Mouse (Mus musculus) neural tube, embryonic 13.5 days (tissue): Measurements from ENCODE around the gene Mapk8ip1. TPM values are rescaled to one million over a fixed set of nuclear protein-coding genes. Genes with fewer than 3 reads are reported as not detected.

Source experiments
- ATAC-seq: fragments of 200-750 bp; cut with Nextera tagmentation; 2 replicates; pipeline ENCODE4 v1.8.0; 2017; ENCODE audit warnings: low read depth, mild to moderate bottlenecking, moderate TSS enrichment, moderate library complexity
- H3K27ac ChIP-seq: fragments of 300-500 bp; sonication (generic); replicated peaks from 2 replicates; pipeline ENCODE4 v1.5.1; 2015; ENCODE audit warnings: moderate library complexity, mild to moderate bottlenecking, inconsistent platforms
- H3K27me3 ChIP-seq: fragments of 300-500 bp; sonication (generic); 2 replicates; pipeline ENCODE4 v1.6.1; 2015; ENCODE audit warnings: mild to moderate bottlenecking, inconsistent platforms
- H3K36me3 ChIP-seq: fragments of 300-500 bp; sonication (generic); 2 replicates; pipeline ENCODE4 v1.6.1; 2015; ENCODE audit warnings: mild to moderate bottlenecking, inconsistent platforms
- H3K4me1 ChIP-seq: fragments of 300-500 bp; sonication (generic); replicated peaks from 2 replicates; pipeline ENCODE4 v1.6.1; 2015; ENCODE audit warnings: inconsistent platforms
- H3K4me2 ChIP-seq: fragments of 300-500 bp; sonication (generic); 2 replicates; pipeline ENCODE4 v1.6.1; 2015; ENCODE audit warnings: inconsistent platforms, mild to moderate bottlenecking, moderate library complexity
- H3K4me3 ChIP-seq: fragments of 300-500 bp; sonication (generic); 2 replicates; pipeline ENCODE4 v1.5.1; 2015; ENCODE audit warnings: mild to moderate bottlenecking, inconsistent platforms
- H3K9ac ChIP-seq: fragments of 300-500 bp; sonication (generic); 2 replicates; pipeline ENCODE4 v1.6.1; 2015; ENCODE audit warnings: moderate library complexity, mild to moderate bottlenecking, inconsistent platforms
- H3K9me3 ChIP-seq: fragments of 300-500 bp; sonication (generic); 2 replicates; pipeline ENCODE4 v1.6.1; 2016; ENCODE audit warnings: inconsistent platforms
- WGBS: fragments of 180-500 bp; shearing (Covaris S2); methylation state at CpG from one replicate; pipeline ENCODE4 v1.1.7; 2015; 5-methylcytosine and 5-hydroxymethylcytosine counted together
- polyA plus RNA-seq: library from polyadenylated mRNA; unstranded; fragments of >200 nt; fragmentation: Nextera tagmentation; extraction: Ambion mirVana; gene quantifications from 2 replicates; pipeline ENCODE4 v1.2.1, GENCODE M21; 2015

The Mapk8ip1 gene
- polyA plus RNA-seq, 1 experiment from 2014 or later = 152 TPM

DNA sequence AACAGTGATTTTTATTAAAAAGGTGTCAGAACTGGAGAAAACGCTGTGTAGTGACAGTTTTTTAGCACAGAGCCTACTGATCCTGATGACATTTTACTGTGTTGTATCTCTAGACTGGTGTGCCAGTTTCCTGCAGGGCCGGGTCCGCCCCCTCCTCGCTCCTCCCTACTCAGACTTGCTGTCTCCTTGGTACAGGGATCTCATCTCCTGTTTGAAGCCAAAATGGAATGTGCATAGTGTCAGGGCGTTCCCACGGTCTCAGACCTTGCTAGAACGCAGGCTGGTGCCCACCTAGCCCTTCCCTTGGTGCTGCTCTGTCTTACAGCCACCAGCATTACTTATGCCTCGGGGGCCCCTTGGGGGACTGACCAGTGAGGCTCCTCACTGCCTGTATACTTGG is 39.3 kb downstream of the Mapk8ip1 start:
- ATAC-seq = no peak
- Histone ChIP-seq H3K36me3 (peaks cover 68% of the 10 kb centered on the region), H3K27me3 (no peaks in the 10 kb centered on the region), H3K9ac (no peak overlapping the region), H3K4me1 (peaks cover 15% of the 10 kb centered on the region), H3K4me3 (no peak overlapping the region), H3K27ac (no peak overlapping the region), H3K4me2 (no peak overlapping the region), H3K9me3 (no peaks in the 10 kb centered on the region)
- 87% methylated on average over 8 of the region's 8 CpGs for WGBS

DNA sequence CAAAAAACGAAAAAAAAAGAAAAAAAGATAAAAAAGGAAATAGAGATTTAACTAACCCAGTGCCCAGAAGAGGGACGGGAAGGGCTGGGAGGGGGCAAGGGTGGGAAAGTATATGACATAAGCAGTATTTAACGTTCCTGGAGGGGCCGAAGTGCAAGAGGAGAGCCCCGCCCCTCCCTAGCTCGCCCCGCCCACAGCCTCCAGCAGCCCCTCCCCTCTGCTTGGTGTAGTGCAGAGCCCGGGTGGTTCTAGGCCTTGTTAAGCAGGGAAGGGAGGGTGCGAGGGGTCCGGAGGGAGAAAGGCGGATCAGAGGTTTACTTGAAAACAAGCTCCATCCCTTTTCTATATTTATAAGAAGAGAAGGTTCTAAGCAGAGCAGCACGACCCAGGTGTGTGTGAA is 40.2 kb downstream of the Mapk8ip1 start:
- Histone ChIP-seq H3K27ac (peak overlapping the region; percentile 83), H3K9ac (no peak overlapping the region), H3K4me2 (no peak overlapping the region), H3K4me1 (peaks cover 15% of the 10 kb centered on the region), H3K4me3 (no peak overlapping the region), H3K27me3 (no peaks in the 10 kb centered on the region), H3K9me3 (no peaks in the 10 kb centered on the region), H3K36me3 (peaks cover 74% of the 10 kb centered on the region)
- 13% methylated on average over 12 of the region's 12 CpGs for WGBS
- peak; percentile 72 for ATAC-seq

DNA sequence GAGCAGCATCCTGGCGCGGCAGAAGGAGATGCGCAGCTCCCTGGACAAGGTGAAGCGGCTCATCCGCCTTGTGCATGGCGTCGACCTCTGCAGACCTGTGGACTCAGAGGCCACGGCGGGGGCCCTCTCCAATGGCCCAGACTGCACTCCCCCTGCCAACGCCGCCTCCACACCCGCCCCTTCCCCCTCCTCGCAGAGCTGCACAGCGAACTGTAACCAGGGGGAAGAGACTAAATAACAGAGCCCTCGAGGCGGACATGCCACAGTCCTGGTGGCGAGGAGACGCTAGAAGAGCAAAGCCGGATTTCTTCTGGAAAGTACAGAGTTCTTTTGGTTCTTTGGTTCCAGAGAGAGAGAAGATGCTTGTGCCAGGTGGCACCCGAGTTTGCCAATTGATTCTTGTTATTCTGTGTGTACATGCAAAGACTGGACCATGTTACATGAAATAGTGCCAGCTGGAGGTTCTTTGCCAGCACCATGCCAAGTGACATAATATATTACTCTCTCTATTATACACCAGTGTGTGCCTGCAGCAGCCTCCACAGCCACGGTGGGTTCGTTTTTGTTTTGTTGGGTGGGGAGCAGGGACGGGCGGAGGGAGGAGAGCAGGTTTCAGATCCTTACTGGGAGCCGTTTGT is 40.8 kb downstream of the Mapk8ip1 start:
- H3K27me3 ChIP-seq = no peaks in the 10 kb centered on the region
- peak; percentile 86 for ATAC-seq
- H3K9me3 ChIP-seq = no peaks in the 10 kb centered on the region
- H3K9ac ChIP-seq = no peak overlapping the region
- no peak overlapping the region for H3K4me2 ChIP-seq
- WGBS = 54% methylated on average over 25 of the region's 25 CpGs
- H3K36me3 ChIP-seq = peaks cover 78% of the 10 kb centered on the region
- H3K4me1 ChIP-seq = peaks cover 15% of the 10 kb centered on the region
- peak overlapping the region; percentile 83 for H3K27ac ChIP-seq
- H3K4me3 ChIP-seq = no peak overlapping the region

DNA sequence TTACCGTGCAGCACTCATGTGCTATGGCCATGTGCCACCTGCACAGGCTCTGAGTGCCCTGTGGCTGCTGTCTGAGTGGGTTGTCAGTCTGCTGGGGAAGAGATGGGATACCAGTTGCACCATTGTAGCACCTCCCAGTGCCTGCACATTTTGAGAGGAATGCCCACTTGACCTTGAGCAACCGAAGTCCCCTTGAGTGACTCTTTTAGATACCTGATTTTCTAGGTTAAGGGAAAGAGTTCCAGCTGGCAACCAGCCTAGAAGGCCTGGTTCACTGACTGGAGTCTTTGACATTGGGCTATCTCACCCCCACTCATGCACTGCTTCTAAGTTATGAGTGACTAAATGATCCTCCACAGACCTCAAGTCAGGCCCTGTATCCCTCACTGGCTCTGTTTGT is 41.8 kb downstream of the Mapk8ip1 start:
- H3K4me2 ChIP-seq = no peak overlapping the region
- no peaks in the 10 kb centered on the region for H3K27me3 ChIP-seq
- H3K9ac ChIP-seq = no peak overlapping the region
- ATAC-seq = no peak
- 87% methylated on average over 2 of the region's 2 CpGs for WGBS
- H3K36me3 ChIP-seq = peaks cover 76% of the 10 kb centered on the region
- no peak overlapping the region for H3K27ac ChIP-seq
- no peaks in the 10 kb centered on the region for H3K9me3 ChIP-seq
- H3K4me3 ChIP-seq = no peak overlapping the region
- peaks cover 15% of the 10 kb centered on the region for H3K4me1 ChIP-seq

DNA sequence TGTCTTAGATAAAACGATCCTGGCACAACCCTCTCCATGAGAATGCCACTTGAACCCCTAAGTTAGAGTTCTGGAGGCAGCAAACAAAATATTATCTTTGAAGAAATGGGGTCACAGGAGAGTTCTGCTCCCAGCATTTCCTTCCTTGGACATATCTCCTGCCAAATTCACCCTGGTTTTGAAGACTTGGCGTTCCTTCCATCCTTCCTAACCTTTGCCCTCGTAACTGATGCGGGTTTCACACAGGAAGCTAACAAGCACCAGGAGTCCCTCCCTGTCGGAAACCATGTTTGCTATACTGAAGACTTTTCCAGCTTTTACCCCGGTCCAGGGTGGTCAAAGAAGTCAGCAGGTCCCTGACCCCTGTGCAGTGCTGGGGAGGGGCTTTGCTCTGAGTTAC is 46.8 kb downstream of the Mapk8ip1 start:
- ATAC-seq = no peak
- no peak overlapping the region for H3K4me2 ChIP-seq
- 0 out of 2 replicates have a peak, but pooled peaks cover 6% of the 10 kb centered on the region for H3K4me1 ChIP-seq
- H3K9me3 ChIP-seq = no peaks in the 10 kb centered on the region
- H3K27me3 ChIP-seq = no peaks in the 10 kb centered on the region
- WGBS = 77% methylated on average over 6 of the region's 6 CpGs
- H3K27ac ChIP-seq = no peak overlapping the region
- H3K36me3 ChIP-seq = peaks cover 81% of the 10 kb centered on the region
- no peak overlapping the region for H3K9ac ChIP-seq
- H3K4me3 ChIP-seq = no peak overlapping the region

DNA sequence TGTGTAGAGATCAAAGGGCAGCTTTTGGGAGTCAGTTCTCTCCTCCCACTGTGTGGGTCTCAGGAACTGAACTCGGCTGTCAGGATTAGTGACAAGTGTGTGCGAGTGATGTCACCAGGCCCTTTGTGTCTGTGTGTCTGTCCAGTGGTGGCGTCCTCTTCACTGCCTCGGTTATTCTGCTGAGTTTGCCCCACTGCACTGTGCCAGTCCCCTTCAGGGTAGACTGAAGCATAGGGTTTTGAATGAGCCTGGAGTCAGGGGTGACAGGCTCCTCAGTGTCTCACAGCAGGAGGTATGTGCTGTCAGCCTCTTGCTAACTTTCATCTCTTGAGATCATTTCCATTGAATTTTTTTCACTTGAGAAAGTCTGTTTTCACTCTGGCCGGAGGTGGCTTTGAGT is 47.7 kb downstream of the Mapk8ip1 start:
- no peak overlapping the region for H3K4me2 ChIP-seq
- H3K36me3 ChIP-seq = peaks cover 81% of the 10 kb centered on the region
- H3K27me3 ChIP-seq = no peaks in the 10 kb centered on the region
- whole genome bisulfite sequencing = 44% methylated on average over 5 of the region's 5 CpGs
- H3K4me1 ChIP-seq = 0 out of 2 replicates have a peak, but pooled peaks cover 6% of the 10 kb centered on the region
- no peak for ATAC-seq
- no peak overlapping the region for H3K4me3 ChIP-seq
- no peak overlapping the region for H3K9ac ChIP-seq
- H3K27ac ChIP-seq = no peak overlapping the region
- H3K9me3 ChIP-seq = no peaks in the 10 kb centered on the region

DNA sequence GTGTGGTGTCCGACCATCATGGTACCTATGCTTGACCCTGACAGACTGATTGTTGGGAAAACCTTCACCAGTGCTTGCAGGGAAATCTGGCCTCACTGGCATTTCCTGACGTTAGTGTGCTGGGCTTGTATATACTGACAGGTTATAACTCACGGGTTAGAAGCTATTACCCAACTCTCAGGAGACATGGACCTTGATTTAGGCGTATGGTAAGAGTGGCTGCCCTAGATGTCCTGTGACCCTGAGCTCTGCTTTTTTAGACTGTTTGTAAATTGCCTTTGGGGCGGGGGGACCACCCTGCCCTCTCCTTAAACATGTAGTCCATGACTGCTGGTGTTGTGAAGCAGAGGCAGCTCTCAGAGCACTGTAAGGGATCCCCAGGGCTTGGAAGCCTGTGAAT is 50.4 kb downstream of the Mapk8ip1 start:
- H3K4me1 ChIP-seq = 0 out of 2 replicates have a peak, but pooled peaks cover 6% of the 10 kb centered on the region
- ATAC-seq = no peak
- no peaks in the 10 kb centered on the region for H3K9me3 ChIP-seq
- H3K27me3 ChIP-seq = no peaks in the 10 kb centered on the region
- H3K27ac ChIP-seq = no peak overlapping the region
- peaks cover 77% of the 10 kb centered on the region for H3K36me3 ChIP-seq
- H3K4me2 ChIP-seq = no peak overlapping the region
- H3K9ac ChIP-seq = no peak overlapping the region
- H3K4me3 ChIP-seq = no peak overlapping the region
- WGBS = 71% methylated on average over 5 of the region's 5 CpGs

DNA sequence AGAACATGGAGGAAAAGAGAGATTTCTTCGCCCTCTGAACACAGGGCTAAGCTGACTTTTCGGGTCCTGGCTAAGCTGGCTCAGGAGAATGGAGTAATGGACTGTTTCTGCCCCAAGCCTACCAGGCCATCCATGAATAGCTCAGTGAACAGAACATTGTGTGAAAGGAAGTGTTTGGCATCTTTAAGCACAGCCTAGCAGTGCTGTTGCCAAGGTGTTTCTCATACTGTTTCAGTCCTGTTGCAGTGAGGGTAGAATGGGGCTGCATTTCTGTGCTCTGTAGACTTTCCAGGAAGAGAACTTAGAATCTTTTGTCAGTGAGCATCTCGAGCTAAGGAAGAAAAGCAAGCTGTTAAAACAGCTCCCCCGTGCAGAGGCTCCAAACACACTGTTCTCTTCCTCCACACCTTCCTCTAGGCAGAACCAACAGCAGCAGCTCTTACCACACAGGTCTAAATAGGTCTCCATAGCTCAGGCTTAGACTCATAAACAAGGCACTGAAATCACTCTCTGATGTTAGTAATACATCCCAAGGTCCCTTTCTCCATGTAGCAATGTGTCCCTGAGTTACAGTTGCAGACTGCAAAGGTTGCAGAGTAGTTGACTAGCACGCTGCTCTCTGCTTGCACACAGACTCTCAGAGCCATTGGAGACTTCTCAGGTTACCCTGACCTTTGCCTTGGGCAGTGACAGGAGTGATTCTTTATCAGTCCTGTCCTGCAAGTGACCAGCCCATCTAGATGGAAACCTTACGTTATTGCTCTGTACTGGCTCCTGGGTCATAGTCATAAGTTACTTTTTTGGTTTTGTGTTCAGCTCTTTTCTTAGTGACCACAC is 51.3 kb downstream of the Mapk8ip1 start:
- no peak overlapping the region for H3K9ac ChIP-seq
- no peaks in the 10 kb centered on the region for H3K9me3 ChIP-seq
- no peak overlapping the region for H3K4me2 ChIP-seq
- 77% methylated on average over 6 of the region's 6 CpGs for WGBS
- H3K4me3 ChIP-seq = no peak overlapping the region
- no peak for ATAC-seq
- 0 out of 2 replicates have a peak, but pooled peaks cover 6% of the 10 kb centered on the region for H3K4me1 ChIP-seq
- H3K27me3 ChIP-seq = no peaks in the 10 kb centered on the region
- peaks cover 81% of the 10 kb centered on the region for H3K36me3 ChIP-seq
- H3K27ac ChIP-seq = no peak overlapping the region

DNA sequence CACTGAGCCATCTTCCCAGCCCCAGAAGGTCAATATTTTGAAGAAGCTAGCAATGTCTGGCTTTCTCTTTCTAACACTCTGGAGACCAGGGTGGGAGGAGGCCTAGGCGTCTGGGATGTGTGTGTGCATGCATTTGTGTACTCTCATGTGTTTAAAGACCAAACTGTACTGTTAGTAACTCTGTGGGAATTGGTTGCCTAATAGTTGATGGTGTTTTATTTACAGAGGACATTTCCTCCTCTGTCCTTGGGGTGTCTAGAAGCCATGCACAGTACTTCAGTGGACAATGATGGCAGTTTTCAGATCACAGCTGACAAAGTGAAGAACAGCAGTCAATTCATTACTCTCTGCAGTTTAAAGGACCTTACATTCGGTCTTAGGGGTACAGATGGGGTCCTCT is 53.9 kb downstream of the Mapk8ip1 start:
- H3K36me3 ChIP-seq = peaks cover 77% of the 10 kb centered on the region
- 0 out of 2 replicates have a peak, but pooled peaks cover 6% of the 10 kb centered on the region for H3K4me1 ChIP-seq
- no peaks in the 10 kb centered on the region for H3K27me3 ChIP-seq
- H3K9me3 ChIP-seq = no peaks in the 10 kb centered on the region
- no peak overlapping the region for H3K27ac ChIP-seq
- no peak overlapping the region for H3K4me2 ChIP-seq
- ATAC-seq = no peak
- no peak overlapping the region for H3K4me3 ChIP-seq
- H3K9ac ChIP-seq = no peak overlapping the region
- 77% methylated on average over 2 of the region's 2 CpGs for WGBS

DNA sequence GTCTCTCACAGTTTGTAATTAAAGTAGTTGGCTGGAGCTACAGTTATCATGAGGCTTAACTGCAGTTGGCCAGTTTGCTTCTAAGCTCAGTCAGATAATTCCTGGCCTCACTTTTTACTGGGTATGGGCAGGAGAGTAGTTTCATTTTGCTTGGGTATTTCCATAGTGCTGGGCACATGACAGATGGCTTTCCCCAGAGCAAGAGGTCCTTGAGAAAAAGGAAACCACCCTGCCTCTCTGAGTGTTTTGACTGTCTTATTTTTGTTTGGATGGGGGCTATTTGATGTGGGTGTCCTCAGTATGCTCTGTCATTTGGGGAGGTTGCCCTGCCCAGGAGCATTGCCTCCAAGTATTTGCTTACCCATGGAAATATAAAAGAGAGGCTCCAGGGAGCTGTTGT is 58.6 kb downstream of the Mapk8ip1 start:
- Histone ChIP-seq H3K27ac (no peak overlapping the region), H3K4me1 (no peaks in the 10 kb centered on the region), H3K4me3 (no peak overlapping the region), H3K9ac (no peak overlapping the region), H3K27me3 (no peaks in the 10 kb centered on the region), H3K36me3 (peaks cover 53% of the 10 kb centered on the region), H3K9me3 (no peaks in the 10 kb centered on the region), H3K4me2 (no peak overlapping the region)
- ATAC-seq = no peak
